Mouse (Mus musculus) kidney, postnatal 0 days (tissue): ENCODE measurements around the gene Tut7. TPM values are rescaled to one million over a fixed set of nuclear protein-coding genes. Genes with fewer than 3 reads are reported as not detected.
A peak's percentile ranks its signal among the peaks of the same experiment; 100 is the strongest.

Experiments
- ATAC-seq: fragments of 200-750 bp; cut with Nextera tagmentation; replicated peaks from 2 replicates; pipeline ENCODE4 v1.8.0; 2017; ENCODE audit warnings: low read depth, moderate number of reproducible peaks, moderate TSS enrichment, moderate library complexity; ENCODE audit not compliant: low FRiP score
- DNase-seq: peaks from one replicate; pipeline ENCODE4 v3.0.0-alpha.2; 2016; ENCODE audit warnings: low spot score
- H3K27ac ChIP-seq: fragments of 300-500 bp; sonication (generic); 2 replicates; pipeline ENCODE4 v1.5.1; 2014; ENCODE audit warnings: mild to moderate bottlenecking
- H3K27me3 ChIP-seq: fragments of 300-500 bp; sonication (generic); 2 replicates; pipeline ENCODE4 v1.6.1; 2014; ENCODE audit warnings: low read length, mixed read lengths; ENCODE audit not compliant: insufficient read depth
- H3K36me3 ChIP-seq: fragments of 300-500 bp; sonication (generic); 2 replicates; pipeline ENCODE4 v1.6.1; 2014; ENCODE audit warnings: low read length, mixed read lengths; ENCODE audit not compliant: insufficient read depth
- H3K4me1 ChIP-seq: fragments of 300-500 bp; sonication (generic); replicated peaks from 2 replicates; pipeline ENCODE4 v1.6.1; 2014; ENCODE audit warnings: antibody characterized with exemption, low read length, mixed read lengths; ENCODE audit not compliant: insufficient read depth
- H3K4me2 ChIP-seq: fragments of 300-500 bp; sonication (generic); 2 replicates; pipeline ENCODE4 v1.6.1; 2014; ENCODE audit warnings: mild to moderate bottlenecking, low read length, moderate library complexity, mixed read lengths
- H3K4me3 ChIP-seq: fragments of 300-500 bp; sonication (generic); replicated peaks from 2 replicates; pipeline ENCODE4 v1.5.1; 2014; ENCODE audit warnings: low read depth, low read length
- H3K9ac ChIP-seq: fragments of 300-500 bp; sonication (generic); 2 replicates; pipeline ENCODE4 v1.6.1; 2014; ENCODE audit warnings: low read depth, low read length
- H3K9me3 ChIP-seq: fragments of 300-500 bp; sonication (generic); replicated peaks from 2 replicates; pipeline ENCODE4 v1.6.1; 2016; ENCODE audit warnings: low read length, inconsistent platforms, mixed read lengths
- CTCF ChIP-seq: IDR thresholded peaks from 2 replicates; pipeline ENCODE4 v1.5.1; 2016; ENCODE audit warnings: antibody characterized with exemption, low read depth, mild to moderate bottlenecking, moderate library complexity
- WGBS: fragments of 180-500 bp; shearing (Covaris S2); extraction: QIAGEN DNeasy Blood & Tissue Kit; methylation state at CpG from one replicate; pipeline ENCODE4 v1.1.7; 2014; 5-methylcytosine and 5-hydroxymethylcytosine counted together
- polyA plus RNA-seq: library from polyadenylated mRNA; unstranded; fragments of >200 nt; fragmentation: Nextera tagmentation; extraction: Ambion mirVana; gene quantifications from 2 replicates; pipeline ENCODE4 v1.2.1, GENCODE M21; 2015

Tut7 gene
- polyA plus RNA-seq, 1 experiment from 2014 or later = 34.7 TPM

DNA sequence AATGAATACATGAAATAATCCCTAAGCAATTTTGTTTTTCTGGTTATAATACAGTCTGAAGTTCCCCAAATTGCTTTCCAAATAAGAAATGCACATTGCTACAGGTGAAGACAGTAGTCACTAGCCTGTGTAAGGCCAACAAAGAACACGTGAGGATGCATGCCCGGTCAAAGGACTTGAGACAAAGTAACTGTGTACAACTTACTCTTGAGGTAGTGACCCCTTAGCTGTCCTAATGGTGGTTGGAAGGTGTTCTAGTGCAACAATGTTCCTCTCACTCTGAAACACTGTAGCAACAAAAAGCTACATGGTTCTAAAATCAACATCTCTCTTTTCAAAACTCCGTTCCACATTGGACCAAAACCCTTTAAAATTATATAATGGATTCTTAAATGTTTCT lies 11.4 kb downstream of the Tut7 start:
- Histone ChIP-seq H3K4me1 (no peaks in the 10 kb centered on the region), H3K4me2 (no peak overlapping the region), H3K27me3 (no peaks in the 10 kb centered on the region), H3K9ac (no peak overlapping the region), H3K4me3 (no peak overlapping the region), H3K36me3 (peaks cover 74% of the 10 kb centered on the region), H3K27ac (no peak overlapping the region), H3K9me3 (no peaks in the 10 kb centered on the region)
- TF ChIP-seq CTCF = no peak
- 97% methylated on average over 3 of the region's 3 CpGs for WGBS
- DNase-seq (no peak), ATAC-seq (no peak)

DNA sequence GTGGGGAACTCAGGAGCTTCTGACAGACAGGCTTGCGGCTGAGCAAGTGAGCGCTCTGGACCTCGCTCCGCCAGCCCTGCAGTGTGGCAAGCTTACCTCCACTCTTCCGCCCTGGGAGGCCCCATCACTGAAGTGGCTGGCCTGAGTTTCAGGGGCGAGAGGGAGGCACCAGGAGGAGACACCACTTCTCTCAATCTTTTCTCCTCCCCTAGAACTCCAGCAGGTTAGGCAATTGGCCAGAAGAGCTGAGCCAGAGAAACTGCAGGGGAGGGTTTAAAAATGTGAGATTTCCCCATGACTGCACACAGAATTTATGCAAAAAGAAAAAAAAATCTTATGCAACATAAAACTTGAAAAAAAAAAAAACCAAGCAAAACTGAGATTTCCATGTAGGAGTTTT lies 21.9 kb downstream of the Tut7 start:
- WGBS = 72% methylated on average over 6 of the region's 6 CpGs
- peaks cover 91% of the 10 kb centered on the region for H3K36me3 ChIP-seq

DNA sequence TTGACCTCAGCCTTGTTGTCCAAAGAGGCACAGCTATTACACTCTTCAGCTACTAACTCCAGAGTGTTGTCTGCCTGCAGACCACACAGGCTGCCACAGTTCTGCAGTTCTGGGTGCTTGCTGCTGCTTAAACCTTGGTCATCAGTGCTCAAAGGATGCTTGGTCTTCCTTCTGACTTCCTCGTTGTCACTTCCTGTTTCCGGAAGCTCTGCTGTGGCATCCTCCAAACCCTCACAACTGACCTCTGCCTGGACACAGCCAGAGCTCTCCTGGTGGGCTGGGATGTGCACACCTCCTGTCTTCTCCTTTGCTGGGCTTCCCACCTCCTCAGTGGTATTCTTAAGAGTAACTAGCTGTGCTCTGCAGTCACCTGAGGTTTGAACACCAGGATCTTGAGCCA lies 22.9 kb downstream of the Tut7 start:
- 76% methylated on average over 2 of the region's 2 CpGs for WGBS
- Histone ChIP-seq H3K9me3 (no peaks in the 10 kb centered on the region), H3K4me2 (no peak overlapping the region), H3K36me3 (peaks cover 88% of the 10 kb centered on the region), H3K27me3 (no peaks in the 10 kb centered on the region), H3K4me3 (no peak overlapping the region), H3K9ac (no peak overlapping the region), H3K4me1 (no peaks in the 10 kb centered on the region), H3K27ac (no peak overlapping the region)
- no peak for TF ChIP-seq CTCF
- ATAC-seq (no peak), DNase-seq (no peak)

More for the DNA sequence above, 21.9 kb downstream of the Tut7 start:
- H3K27ac ChIP-seq = no peak overlapping the region
- no peaks in the 10 kb centered on the region for H3K4me1 ChIP-seq
- no peak overlapping the region for H3K9ac ChIP-seq
- no peak for TF ChIP-seq CTCF
- no peak overlapping the region for H3K4me2 ChIP-seq
- H3K27me3 ChIP-seq = no peaks in the 10 kb centered on the region
- H3K9me3 ChIP-seq = no peaks in the 10 kb centered on the region
- no peak for ATAC-seq
- H3K4me3 ChIP-seq = no peak overlapping the region
- DNase-seq = peak; percentile 31

DNA sequence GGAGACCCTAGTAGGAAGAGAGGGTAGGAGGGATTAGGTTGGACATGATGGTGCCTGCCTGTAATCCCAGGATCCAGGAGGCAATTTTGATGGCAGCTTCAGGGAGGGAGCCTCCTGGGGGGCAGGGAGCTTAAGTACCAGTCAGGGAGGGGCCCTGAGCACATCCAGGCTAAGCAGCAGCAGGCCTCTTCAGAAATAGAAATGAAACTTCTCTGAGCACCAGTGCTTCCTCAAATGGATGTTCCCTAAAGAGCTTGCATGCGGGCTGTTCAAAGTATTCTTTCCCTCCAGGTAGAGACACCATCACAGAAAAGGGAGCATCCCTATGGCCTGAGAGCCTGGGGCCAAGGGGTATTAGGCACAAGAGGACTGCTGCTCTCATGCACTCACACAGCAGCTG lies 24.6 kb downstream of the Tut7 start:
- Histone ChIP-seq H3K4me1 (no peaks in the 10 kb centered on the region), H3K9me3 (no peaks in the 10 kb centered on the region), H3K27me3 (no peaks in the 10 kb centered on the region), H3K9ac (no peak overlapping the region), H3K4me3 (no peak overlapping the region), H3K27ac (no peak overlapping the region), H3K4me2 (no peak overlapping the region), H3K36me3 (peaks cover 75% of the 10 kb centered on the region)
- DNase-seq (no peak), ATAC-seq (no peak)
- no peak for TF ChIP-seq CTCF
- 96% methylated on average over 1 of the region's 1 CpGs for WGBS

DNA sequence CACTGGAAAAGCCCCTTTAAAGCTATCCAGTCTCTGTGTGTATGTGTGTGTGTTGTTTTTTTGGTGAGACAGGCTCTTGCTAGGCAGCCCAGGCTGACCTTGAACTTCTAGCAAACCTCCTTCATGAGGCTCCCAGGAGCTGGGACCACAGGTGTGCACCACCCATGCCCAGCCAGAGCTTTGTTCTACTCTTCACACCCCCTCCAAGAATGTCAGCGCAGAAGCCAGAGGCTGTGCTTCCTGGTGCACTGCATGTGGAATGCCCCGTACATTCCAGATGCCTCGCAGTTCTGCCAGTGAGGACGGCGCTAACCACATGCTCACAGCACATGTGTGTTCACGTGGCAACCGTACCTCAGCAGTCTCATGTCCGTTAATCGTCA lies 26.5 kb downstream of the Tut7 start:
- ATAC-seq (no peak), DNase-seq (no peak)
- Histone ChIP-seq H3K9ac (no peak overlapping the region), H3K36me3 (peaks cover 69% of the 10 kb centered on the region), H3K4me3 (no peak overlapping the region), H3K4me2 (no peak overlapping the region), H3K27ac (no peak overlapping the region), H3K4me1 (no peaks in the 10 kb centered on the region), H3K27me3 (no peaks in the 10 kb centered on the region), H3K9me3 (no peaks in the 10 kb centered on the region)
- no peak for TF ChIP-seq CTCF
- WGBS = 94% methylated on average over 9 of the region's 9 CpGs

DNA sequence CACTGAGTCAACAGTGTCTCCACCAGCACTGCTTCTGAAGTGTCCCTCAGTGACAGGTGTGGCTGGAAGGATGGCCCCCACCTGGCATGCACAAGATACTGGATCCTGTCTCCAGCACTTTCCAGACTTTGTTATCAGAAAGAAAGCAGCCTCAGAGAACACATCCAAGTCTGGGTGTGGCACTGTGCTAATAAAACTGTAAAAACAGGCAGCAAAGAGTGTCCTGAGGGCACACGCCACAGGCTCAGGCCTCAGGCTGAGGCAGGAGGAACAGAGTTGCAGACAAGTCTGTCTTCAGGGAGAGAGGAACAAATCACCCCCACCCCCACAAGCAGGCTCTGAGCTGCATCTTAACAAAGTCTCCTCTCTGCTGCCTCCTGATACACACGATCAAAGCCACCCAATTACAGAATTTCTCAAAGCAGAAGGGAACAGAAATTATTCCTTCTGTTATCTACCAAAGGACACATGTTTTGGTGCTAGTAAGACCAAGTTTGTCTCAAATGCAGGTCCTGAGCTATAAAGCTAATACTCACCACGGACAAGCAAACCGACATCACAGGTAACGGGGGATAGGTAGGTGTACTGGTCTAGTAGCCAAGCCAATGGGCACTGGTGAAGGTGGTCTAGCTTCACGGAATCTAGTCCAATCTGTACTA lies 27.0 kb downstream of the Tut7 start:
- H3K27ac ChIP-seq = no peak overlapping the region
- no peak overlapping the region for H3K4me3 ChIP-seq
- TF ChIP-seq CTCF = no peak
- H3K4me2 ChIP-seq = no peak overlapping the region
- no peaks in the 10 kb centered on the region for H3K4me1 ChIP-seq
- H3K27me3 ChIP-seq = no peaks in the 10 kb centered on the region
- H3K9ac ChIP-seq = no peak overlapping the region
- ATAC-seq (no peak), DNase-seq (no peak)
- H3K36me3 ChIP-seq = peaks cover 70% of the 10 kb centered on the region
- no peaks in the 10 kb centered on the region for H3K9me3 ChIP-seq
- WGBS = 96% methylated on average over 6 of the region's 6 CpGs

DNA sequence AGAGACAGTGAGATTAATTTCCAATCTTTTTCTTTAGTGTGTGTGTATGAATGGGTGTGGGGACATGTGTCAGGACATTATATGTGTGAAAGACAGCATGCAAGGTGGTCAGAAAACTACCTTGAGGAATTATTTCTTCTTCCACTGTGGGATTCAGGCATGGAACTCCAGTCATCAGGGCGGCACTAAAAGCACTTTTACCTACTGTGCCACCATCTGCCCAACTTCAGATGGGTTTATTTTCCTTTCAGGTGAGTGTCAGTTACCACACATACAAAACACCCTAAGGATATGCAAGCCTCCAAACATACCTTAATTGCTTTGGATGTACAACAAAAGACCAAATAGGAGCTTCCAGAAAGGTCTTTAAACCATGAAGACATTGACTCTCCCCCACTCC lies 28.2 kb downstream of the Tut7 start:
- Histone ChIP-seq H3K27me3 (no peaks in the 10 kb centered on the region), H3K36me3 (peaks cover 70% of the 10 kb centered on the region), H3K4me1 (no peaks in the 10 kb centered on the region), H3K9me3 (no peaks in the 10 kb centered on the region), H3K4me3 (no peak overlapping the region), H3K9ac (no peak overlapping the region), H3K27ac (no peak overlapping the region), H3K4me2 (no peak overlapping the region)
- no peak for TF ChIP-seq CTCF
- DNase-seq = no peak
- 92% methylated on average over 1 of the region's 1 CpGs for WGBS
- no peak for ATAC-seq
